Mouse (Mus musculus): ENCODE measurements at regions not wholly inside any gene's neighbourhood (a gene's known extent, or its start where the extent isn't known, plus 50 kb on each side); places are given as distances from the start of the nearest gene placed in this dataset.
"Not testable (repeated sequence)": the region's sequence is repeated elsewhere in the genome, so short reads cannot be mapped to it uniquely, and the experiment has no call there.

GRCm38 (mm10) chr13:111309848-111310692 is 55.3 kb downstream of the Actbl2 start:
- 80% methylated on average over 14 of the region's 14 CpGs for WGBS
- H3K4me2 ChIP-seq (replicated peaks; ENCODE audit: low read depth, low read length): no peak overlapping the region
- 0 out of 2 replicates have a peak, but pooled peaks cover 3% of the 10 kb centered on the region for H3K9me3 ChIP-seq (ENCODE audit: control insufficient read depth, low read length)
- H3K36me3 ChIP-seq (ENCODE audit: control insufficient read depth, insufficient read depth, low read length): no peaks in the 10 kb centered on the region
- H3K4me3 ChIP-seq (ENCODE audit: low read depth, low read length): no peak overlapping the region
- no peaks in the 10 kb centered on the region for H3K27me3 ChIP-seq (ENCODE audit: control insufficient read depth, insufficient read depth, low read length)
- no peaks in the 10 kb centered on the region for H3K4me1 ChIP-seq (replicated peaks; ENCODE audit: control insufficient read depth, insufficient read depth, low read length)
- H3K9ac ChIP-seq (ENCODE audit: low read depth, low read length): no peak overlapping the region
- ATAC-seq (ENCODE audit: low FRiP score) (no peak), DNase-seq (ENCODE audit: low spot score) (no peak)
- H3K27ac ChIP-seq (ENCODE audit: low read depth, low read length): no peak overlapping the region

DNA sequence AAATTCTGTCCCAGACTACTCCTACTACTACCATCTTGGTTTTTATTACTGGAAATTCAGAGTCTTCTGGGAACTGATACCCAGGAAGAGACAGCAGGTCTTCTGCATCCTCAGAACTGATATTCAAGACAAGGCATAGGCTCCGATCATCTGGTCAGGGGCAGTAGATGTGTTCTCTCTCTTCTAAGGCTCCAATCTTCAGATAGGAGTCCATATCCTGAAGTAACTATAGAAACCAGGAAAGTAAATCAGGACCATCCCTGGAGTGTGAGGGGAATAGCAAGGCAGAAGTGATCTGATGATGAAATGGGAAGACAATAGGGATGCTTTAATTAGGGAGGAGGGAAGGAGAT is 55.9 kb downstream of the Actbl2 start:
- no peak for DNase-seq (ENCODE audit: low spot score)
- H3K9me3 ChIP-seq (ENCODE audit: control insufficient read depth, low read length): 0 out of 2 replicates have a peak, but pooled peaks cover 3% of the 10 kb centered on the region
- 100% methylated on average over 1 of the region's 1 CpGs for whole genome bisulfite sequencing
- H3K27ac ChIP-seq (ENCODE audit: low read depth, low read length): no peak overlapping the region
- H3K4me2 ChIP-seq (replicated peaks; ENCODE audit: low read depth, low read length): no peak overlapping the region
- no peaks in the 10 kb centered on the region for H3K4me1 ChIP-seq (replicated peaks; ENCODE audit: control insufficient read depth, insufficient read depth, low read length)
- no peaks in the 10 kb centered on the region for H3K36me3 ChIP-seq (ENCODE audit: control insufficient read depth, insufficient read depth, low read length)
- ATAC-seq (ENCODE audit: low FRiP score): no peak
- H3K4me3 ChIP-seq (ENCODE audit: low read depth, low read length): no peak overlapping the region
- no peak overlapping the region for H3K9ac ChIP-seq (ENCODE audit: low read depth, low read length)
- no peaks in the 10 kb centered on the region for H3K27me3 ChIP-seq (ENCODE audit: control insufficient read depth, insufficient read depth, low read length)

DNA sequence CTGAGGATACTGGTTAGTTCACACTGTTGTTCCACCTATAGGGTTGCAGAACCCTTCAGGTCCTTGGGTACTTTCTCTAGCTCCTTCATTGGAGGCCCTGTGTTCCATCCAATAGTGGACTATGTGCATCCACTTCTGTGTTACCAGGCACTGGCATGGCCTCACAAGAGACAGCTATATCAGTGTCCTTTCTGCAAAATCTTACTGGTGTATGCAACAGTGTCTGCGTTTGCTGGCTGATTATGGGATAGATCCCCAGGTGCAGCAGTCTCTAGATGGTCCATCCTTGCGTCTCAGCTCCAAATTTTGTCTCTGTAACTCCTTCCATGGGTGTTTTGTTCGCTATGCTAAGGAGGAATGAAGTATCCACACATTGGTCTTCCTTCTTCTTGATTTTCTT is 58.7 kb downstream of the Actbl2 start:
- ATAC-seq (ENCODE audit: low FRiP score); H3K9ac ChIP-seq (ENCODE audit: low read depth, low read length); H3K4me2 ChIP-seq (replicated peaks; ENCODE audit: low read depth, low read length); H3K36me3 ChIP-seq (ENCODE audit: control insufficient read depth, insufficient read depth, low read length); H3K4me1 ChIP-seq (replicated peaks; ENCODE audit: control insufficient read depth, insufficient read depth, low read length); H3K9me3 ChIP-seq (ENCODE audit: control insufficient read depth, low read length); DNase-seq (ENCODE audit: low spot score); H3K27me3 ChIP-seq (ENCODE audit: control insufficient read depth, insufficient read depth, low read length); H3K27ac ChIP-seq (ENCODE audit: low read depth, low read length); H3K4me3 ChIP-seq (ENCODE audit: low read depth, low read length): not testable (repeated sequence)
- WGBS: 80% methylated on average over 3 of the region's 3 CpGs

DNA sequence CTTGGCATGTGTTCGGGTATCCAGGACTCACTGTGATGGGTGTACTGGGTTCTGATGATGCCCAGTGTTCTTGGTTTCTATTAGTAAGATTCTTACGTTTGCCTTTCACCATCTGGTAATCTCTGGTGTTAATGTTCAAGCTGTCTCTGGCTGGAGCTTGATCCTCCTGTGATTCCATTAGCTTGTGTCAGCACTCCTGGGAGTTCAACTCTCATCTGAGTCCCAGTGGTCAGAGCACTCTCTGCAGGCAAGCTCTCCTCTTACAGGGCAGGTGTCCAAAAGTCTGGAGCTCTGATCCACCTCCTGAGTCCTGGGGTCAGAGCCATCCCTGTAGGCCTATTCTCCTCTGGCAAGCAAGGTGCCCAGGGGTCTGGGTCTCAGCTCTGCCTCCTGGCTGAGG is 63.1 kb downstream of the Actbl2 start:
- not testable (repeated sequence) for H3K36me3 ChIP-seq (ENCODE audit: control insufficient read depth, insufficient read depth, low read length); H3K9ac ChIP-seq (ENCODE audit: low read depth, low read length); H3K4me2 ChIP-seq (replicated peaks; ENCODE audit: low read depth, low read length); H3K4me1 ChIP-seq (replicated peaks; ENCODE audit: control insufficient read depth, insufficient read depth, low read length); H3K27me3 ChIP-seq (ENCODE audit: control insufficient read depth, insufficient read depth, low read length); H3K9me3 ChIP-seq (ENCODE audit: control insufficient read depth, low read length); H3K27ac ChIP-seq (ENCODE audit: low read depth, low read length); H3K4me3 ChIP-seq (ENCODE audit: low read depth, low read length); DNase-seq (ENCODE audit: low spot score); ATAC-seq (ENCODE audit: low FRiP score)
- WGBS: 81% methylated on average over 2 of the region's 2 CpGs

DNA sequence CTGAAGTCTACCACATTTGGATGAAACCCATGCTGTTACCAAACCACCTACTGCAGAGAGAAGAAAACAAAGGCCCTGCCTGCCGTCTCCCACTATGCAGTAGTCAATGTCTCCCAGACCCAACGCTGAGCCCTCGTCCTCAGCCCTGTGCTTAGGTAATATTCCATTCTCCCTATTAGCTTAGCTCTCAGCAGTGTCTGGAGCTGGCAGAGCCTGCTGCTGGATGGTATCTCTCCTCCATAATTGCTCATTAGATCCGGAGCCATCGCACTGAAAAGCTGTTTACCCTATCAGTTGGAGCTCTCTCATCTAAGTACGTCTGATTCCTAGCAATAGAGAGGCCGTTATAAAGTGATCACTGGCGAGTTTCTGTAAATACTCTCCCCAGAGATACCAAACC is 68.4 kb downstream of the Actbl2 start:
- no peaks in the 10 kb centered on the region for H3K4me1 ChIP-seq (replicated peaks; ENCODE audit: control insufficient read depth, insufficient read depth, low read length)
- no peaks in the 10 kb centered on the region for H3K9me3 ChIP-seq (ENCODE audit: control insufficient read depth, low read length)
- no peak overlapping the region for H3K4me3 ChIP-seq (ENCODE audit: low read depth, low read length)
- ATAC-seq (ENCODE audit: low FRiP score) (no peak), DNase-seq (ENCODE audit: low spot score) (no peak)
- H3K27ac ChIP-seq (ENCODE audit: low read depth, low read length): no peak overlapping the region
- no peaks in the 10 kb centered on the region for H3K36me3 ChIP-seq (ENCODE audit: control insufficient read depth, insufficient read depth, low read length)
- 74% methylated on average over 8 of the region's 8 CpGs for WGBS
- H3K4me2 ChIP-seq (replicated peaks; ENCODE audit: low read depth, low read length): no peak overlapping the region
- no peaks in the 10 kb centered on the region for H3K27me3 ChIP-seq (ENCODE audit: control insufficient read depth, insufficient read depth, low read length)
- no peak overlapping the region for H3K9ac ChIP-seq (ENCODE audit: low read depth, low read length)

DNA sequence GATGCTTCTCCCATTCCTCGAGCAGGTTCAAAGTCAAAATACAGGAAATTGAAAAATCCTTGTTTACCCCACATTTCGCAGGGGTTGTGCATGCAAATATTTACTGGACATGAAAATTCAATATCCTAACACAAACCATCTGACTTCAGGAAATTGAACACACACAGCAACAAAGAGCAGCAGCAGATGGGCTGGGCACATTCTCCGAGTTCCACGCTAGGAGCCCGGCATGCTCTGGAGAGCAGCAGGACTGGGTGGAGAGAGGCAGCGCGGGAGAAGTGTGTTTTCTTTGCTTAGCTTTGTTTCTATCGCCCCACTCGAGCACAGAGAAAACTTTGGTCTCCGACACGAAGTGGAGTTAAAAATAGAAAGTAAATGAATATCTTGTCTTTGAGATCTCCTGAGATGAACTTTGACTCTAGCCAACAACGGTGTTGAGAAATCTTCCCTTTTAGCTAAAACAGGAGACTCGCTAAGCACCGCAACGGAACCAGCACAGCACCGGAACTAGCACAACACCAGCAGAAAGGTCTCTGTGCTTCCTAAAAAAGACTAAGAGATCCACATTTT is 71.4 kb downstream of the Actbl2 start:
- ATAC-seq (ENCODE audit: low FRiP score): no peak
- no peak for DNase-seq (ENCODE audit: low spot score)
- Histone ChIP-seq H3K27me3 (ENCODE audit: control insufficient read depth, insufficient read depth, low read length) (no peaks in the 10 kb centered on the region), H3K36me3 (ENCODE audit: control insufficient read depth, insufficient read depth, low read length) (no peaks in the 10 kb centered on the region), H3K4me1 (replicated peaks; ENCODE audit: control insufficient read depth, insufficient read depth, low read length) (no peaks in the 10 kb centered on the region), H3K9ac (ENCODE audit: low read depth, low read length) (no peak overlapping the region), H3K4me2 (replicated peaks; ENCODE audit: low read depth, low read length) (no peak overlapping the region), H3K9me3 (ENCODE audit: control insufficient read depth, low read length) (no peaks in the 10 kb centered on the region), H3K4me3 (ENCODE audit: low read depth, low read length) (no peak overlapping the region), H3K27ac (ENCODE audit: low read depth, low read length) (no peak overlapping the region)
- 79% methylated on average over 16 of the region's 16 CpGs for WGBS

DNA sequence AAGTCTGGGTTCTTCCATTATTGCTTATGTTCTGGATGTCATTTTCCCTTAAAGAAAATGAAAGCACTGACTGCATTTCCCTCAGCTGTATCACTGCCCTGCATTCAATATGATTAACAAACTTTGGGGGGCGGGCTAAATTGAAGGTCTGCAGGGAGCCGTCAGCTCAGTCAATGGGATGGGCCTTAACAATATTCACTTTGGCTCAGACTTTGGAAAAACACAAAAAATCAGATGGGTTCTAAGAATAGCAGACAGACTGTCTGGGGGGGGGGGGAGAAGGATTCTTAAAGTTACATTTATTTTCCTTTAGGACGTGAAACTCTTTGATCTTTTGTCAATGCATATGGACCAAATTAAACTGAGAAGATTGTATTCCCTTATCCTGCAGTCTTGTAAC is 78.2 kb downstream of the Actbl2 start:
- WGBS: 66% methylated on average over 3 of the region's 3 CpGs
- H3K4me1 ChIP-seq (replicated peaks; ENCODE audit: control insufficient read depth, insufficient read depth, low read length): no peaks in the 10 kb centered on the region
- H3K9me3 ChIP-seq (ENCODE audit: control insufficient read depth, low read length): no peaks in the 10 kb centered on the region
- no peak for DNase-seq (ENCODE audit: low spot score)
- no peaks in the 10 kb centered on the region for H3K36me3 ChIP-seq (ENCODE audit: control insufficient read depth, insufficient read depth, low read length)
- no peak overlapping the region for H3K9ac ChIP-seq (ENCODE audit: low read depth, low read length)
- no peak for ATAC-seq (ENCODE audit: low FRiP score)
- no peak overlapping the region for H3K27ac ChIP-seq (ENCODE audit: low read depth, low read length)
- no peak overlapping the region for H3K4me2 ChIP-seq (replicated peaks; ENCODE audit: low read depth, low read length)
- no peak overlapping the region for H3K4me3 ChIP-seq (ENCODE audit: low read depth, low read length)
- H3K27me3 ChIP-seq (ENCODE audit: control insufficient read depth, insufficient read depth, low read length): no peaks in the 10 kb centered on the region

DNA sequence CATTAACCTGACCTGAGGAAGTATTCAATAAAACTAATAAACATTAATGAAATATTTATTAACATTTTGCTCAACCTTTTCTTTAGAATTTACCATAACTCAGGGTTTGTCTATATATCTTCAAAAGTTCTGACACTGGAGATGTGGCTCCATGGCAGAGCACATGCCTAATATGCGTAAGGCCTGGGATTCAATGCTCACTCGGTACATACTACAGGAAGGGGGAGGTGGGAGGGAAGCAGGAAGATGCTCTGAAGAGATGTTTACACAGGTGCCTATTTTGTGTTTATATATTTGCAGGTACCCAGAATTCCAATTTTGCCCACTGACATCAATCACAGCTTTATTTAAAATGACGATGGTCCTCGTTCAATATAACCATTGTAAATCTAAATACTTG is 79.0 kb downstream of the Actbl2 start:
- H3K9me3 ChIP-seq (ENCODE audit: control insufficient read depth, low read length): no peaks in the 10 kb centered on the region
- DNase-seq (ENCODE audit: low spot score): no peak
- ATAC-seq (ENCODE audit: low FRiP score): no peak
- no peak overlapping the region for H3K9ac ChIP-seq (ENCODE audit: low read depth, low read length)
- 91% methylated on average over 4 of the region's 4 CpGs for WGBS
- H3K36me3 ChIP-seq (ENCODE audit: control insufficient read depth, insufficient read depth, low read length): no peaks in the 10 kb centered on the region
- no peaks in the 10 kb centered on the region for H3K4me1 ChIP-seq (replicated peaks; ENCODE audit: control insufficient read depth, insufficient read depth, low read length)
- H3K4me2 ChIP-seq (replicated peaks; ENCODE audit: low read depth, low read length): no peak overlapping the region
- H3K27ac ChIP-seq (ENCODE audit: low read depth, low read length): no peak overlapping the region
- H3K4me3 ChIP-seq (ENCODE audit: low read depth, low read length): no peak overlapping the region
- H3K27me3 ChIP-seq (ENCODE audit: control insufficient read depth, insufficient read depth, low read length): no peaks in the 10 kb centered on the region

Data from hindbrain, embryonic 11.5 days (tissue).